Mouse (Mus musculus) adrenal gland, adult 18-20 months (tissue): ENCODE measurements at regions not wholly inside any gene's neighbourhood (a gene's known extent, or its start where the extent isn't known, plus 50 kb on each side); places are given as distances from the start of the nearest gene placed in this dataset.

Experiments used
- DNase-seq, 2 experiments: peaks; one replicate each; pipeline ENCODE4 v3.0.0; 2021 to 2022; ENCODE audit warnings: low spot score in 2 of 2

DNA sequence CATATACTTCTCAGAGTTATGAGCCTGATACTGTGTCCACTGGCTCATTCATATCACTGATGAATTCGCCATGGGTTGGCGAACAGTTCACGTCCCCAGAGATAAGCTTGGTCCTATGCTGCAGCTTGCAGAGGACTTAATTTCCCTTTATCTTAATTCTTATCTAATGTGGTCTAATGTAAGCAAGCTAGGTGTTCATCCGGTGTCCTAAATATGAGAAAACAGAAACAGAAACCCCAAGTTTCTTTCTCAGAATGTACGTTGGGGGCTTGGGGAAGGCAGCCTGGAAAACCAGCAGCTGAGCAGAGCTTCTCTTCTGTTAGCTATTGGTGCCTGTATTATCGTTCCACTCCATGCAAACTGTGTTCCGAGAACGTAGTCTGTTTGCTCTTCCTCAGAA lies 170.1 kb downstream of the 1700064H15Rik start:
- no peak for DNase-seq

GRCm38 (mm10) chr3:19457431-19457830 lies 171.0 kb downstream of the 1700064H15Rik start:
- DNase-seq: no peak

DNA sequence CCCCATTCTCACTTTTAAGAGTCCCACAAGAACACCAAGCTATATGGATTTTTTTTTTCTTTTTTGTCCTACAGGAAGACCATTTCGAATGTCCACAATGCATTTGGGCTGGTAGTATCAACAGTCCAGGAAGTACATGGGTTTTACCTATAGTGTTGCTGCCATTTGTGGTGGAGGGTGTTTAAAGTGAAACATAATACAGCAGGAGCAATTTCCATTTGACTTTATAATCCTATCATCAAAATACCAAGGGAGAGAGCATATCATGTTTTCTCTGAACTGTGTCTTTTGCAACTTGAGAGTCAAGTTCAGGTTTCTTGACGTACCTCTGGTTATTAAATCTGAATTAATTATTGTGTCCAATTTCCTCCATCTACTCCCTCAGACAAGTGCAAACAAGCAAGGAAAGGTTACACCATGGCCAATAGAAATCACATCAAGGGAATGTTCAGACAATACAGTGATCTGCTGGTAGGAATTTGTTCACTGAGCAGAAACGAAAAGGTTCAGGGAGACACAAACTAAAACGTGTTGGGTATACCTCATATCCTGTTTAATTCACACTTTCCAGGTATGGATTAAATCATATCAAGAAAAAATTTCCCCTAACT lies 172.5 kb downstream of the 1700064H15Rik start:
- no peak for DNase-seq

- no peak for DNase-seq
These were observed 177.5 kb downstream of the 1700064H15Rik start for GRCm38 (mm10) chr3:19451022-19451421.

DNA sequence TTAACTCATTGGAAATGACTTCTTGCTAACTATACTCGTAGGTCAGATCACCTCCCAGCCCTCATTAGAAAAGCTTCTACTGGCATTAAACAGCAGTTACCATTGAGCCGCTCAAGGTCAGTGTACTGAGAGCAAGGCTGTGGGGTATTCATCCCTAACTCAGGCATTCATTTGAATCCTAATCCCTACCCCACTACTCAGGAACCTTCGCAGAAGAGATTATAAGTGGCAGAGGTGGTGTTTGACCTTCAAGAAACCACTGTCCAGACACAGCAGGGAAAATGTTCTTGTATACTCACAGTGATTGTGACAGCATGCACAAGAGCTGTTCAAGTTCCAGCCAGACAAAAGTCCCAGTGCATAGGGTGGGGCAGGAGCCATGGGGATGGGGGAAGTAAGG lies 179.5 kb downstream of the 1700064H15Rik start:
- DNase-seq: no peak

- DNase-seq: no peak
These were observed 180.3 kb downstream of the 1700064H15Rik start for GRCm38 (mm10) chr3:19448192-19448591.

DNA sequence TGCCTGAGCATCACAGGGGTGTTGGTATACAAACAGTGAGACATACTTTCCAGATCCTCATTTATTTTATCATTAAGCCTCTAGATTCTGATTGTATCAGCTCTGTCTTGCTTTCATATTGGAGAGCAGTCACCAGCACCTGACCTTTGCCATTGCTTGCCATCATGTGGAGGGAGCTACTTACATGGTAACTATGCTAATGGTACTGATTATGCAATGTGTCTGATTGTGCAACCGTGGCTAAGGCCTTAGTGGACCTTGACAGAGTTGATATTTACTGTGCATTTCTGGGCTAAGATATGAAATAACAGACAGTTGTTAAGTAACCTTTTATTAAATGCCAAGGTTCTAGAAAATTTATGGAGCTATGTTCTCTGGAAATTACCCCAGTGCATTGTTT lies 180.7 kb downstream of the 1700064H15Rik start:
- peak in 1 of 2 experiments; percentile 63 for DNase-seq

DNA sequence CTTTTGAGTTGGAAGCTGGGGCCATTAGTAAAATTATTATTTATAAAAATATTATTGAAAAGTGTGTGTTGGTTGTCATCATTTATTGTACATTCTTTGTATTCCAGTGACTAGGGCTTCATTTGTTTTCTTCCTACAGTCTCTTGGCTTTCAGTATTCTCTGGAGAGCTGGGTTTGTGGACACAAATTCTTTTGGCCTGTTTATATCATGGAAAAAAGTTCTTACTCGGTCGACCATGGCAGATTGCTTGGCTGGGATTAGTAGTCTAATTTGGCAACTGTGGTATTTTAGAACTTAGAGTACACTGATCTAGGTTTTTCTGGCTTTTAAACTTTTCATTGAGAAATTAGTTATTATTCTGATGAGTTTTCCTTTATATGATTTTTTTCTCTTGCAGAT lies 183.6 kb downstream of the 1700064H15Rik start:
- DNase-seq: no peak

DNA sequence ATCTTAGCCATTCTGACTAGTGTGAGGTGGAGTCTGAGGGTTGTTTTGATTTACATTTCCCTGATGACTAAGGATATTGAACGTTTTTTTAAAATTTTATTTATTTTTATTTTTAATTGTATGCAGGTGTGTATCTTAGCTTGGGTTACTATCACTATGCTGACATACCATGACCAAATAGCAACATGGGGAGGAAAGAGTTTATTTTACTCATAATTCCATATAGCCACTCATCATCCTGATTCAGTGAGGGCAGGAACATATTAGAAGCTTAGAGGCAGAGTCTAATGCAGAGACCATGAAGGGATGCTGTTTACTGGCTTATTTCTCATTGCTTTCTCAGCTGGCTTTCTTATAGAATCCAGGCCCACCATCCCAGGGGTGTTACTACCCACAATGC lies 186.7 kb downstream of the 1700064H15Rik start:
- no peak for DNase-seq

- no peak for DNase-seq
These were observed 198.3 kb downstream of the 1700064H15Rik start for GRCm38 (mm10) chr3:19430159-19430558.

- DNase-seq: no peak
These were observed 198.9 kb downstream of the 1700064H15Rik start for GRCm38 (mm10) chr3:19429422-19430076.

- DNase-seq: no peak
These were observed 199.5 kb downstream of the 1700064H15Rik start for GRCm38 (mm10) chr3:19429010-19429409.

GRCm38 (mm10) chr3:19426130-19426556 lies 202.3 kb downstream of the 1700064H15Rik start:
- no peak for DNase-seq

- no peak for DNase-seq
These were observed 203.2 kb downstream of the 1700064H15Rik start for GRCm38 (mm10) chr3:19425322-19425721.

GRCm38 (mm10) chr3:19424384-19424783 lies 204.1 kb downstream of the 1700064H15Rik start:
- DNase-seq: no peak

GRCm38 (mm10) chr3:19421430-19421944 lies 207.0 kb downstream of the 1700064H15Rik start:
- DNase-seq: no peak

GRCm38 (mm10) chr3:19420912-19421311 lies 207.6 kb downstream of the 1700064H15Rik start:
- no peak for DNase-seq

- no peak for DNase-seq
These were observed 217.4 kb downstream of the 1700064H15Rik start for GRCm38 (mm10) chr3:19410938-19411515.

DNA sequence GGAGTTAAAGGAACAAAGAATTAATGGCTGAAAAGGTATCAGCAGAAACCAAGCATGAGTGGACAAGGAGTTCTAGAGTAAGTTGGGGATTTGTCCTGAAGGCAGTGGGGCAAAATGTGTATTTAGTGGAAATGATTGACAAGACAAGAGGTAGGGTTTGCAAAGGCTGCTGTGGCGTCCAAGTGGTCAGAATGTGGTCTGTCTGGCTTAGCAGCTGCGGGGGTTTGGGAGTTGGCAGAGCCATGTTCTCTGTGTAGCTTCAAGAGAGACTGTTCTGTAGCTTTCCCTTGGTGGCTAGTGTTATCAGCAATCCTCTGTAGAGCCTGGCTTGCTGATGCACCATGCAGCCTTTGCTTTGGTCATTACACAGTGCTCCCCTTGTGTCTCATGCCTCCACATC lies 220.2 kb downstream of the 1700064H15Rik start:
- no peak for DNase-seq

- DNase-seq: no peak
These were observed 220.8 kb downstream of the 1700064H15Rik start for GRCm38 (mm10) chr3:19407591-19408090.

- DNase-seq: no peak
These were observed 221.9 kb downstream of the 1700064H15Rik start for GRCm38 (mm10) chr3:19406351-19407151.
